Mouse (Mus musculus): ENCODE measurements around the gene Dmrt1. TPM values are rescaled to one million over a fixed set of nuclear protein-coding genes. Genes with fewer than 3 reads are reported as not detected.
A peak's percentile ranks its signal among the peaks of the same experiment; 100 is the strongest.

Dmrt1 gene
- polyA plus RNA-seq, 1 experiment, result 15.1 TPM

DNA sequence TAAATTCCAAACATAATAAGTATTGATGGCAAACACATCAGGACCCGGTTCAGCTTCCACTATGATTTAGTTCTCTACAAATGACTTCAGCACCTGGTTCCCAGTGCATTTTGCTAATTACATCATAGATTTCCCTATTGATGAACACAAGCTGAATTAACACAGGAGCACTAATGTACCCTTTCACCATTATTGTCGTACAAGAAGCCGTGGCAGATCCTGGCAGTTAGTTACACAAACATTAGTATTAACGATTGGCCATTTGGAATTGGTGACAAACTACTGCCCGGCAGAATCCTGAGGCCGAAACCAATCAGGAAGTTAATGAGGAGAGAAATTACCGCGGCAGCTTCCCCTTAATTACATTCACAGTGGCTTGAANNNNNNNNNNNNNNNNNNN, 96.5 kb downstream of the Dmrt1 start:
- no peaks in the 10 kb centered on the region for H3K27me3 ChIP-seq (ENCODE audit: control insufficient read depth, insufficient read depth, low read length, poor library complexity, severe bottlenecking)
- no peak overlapping the region for H3K4me3 ChIP-seq (ENCODE audit: low read depth, low read length)
- no peaks in the 10 kb centered on the region for H3K36me3 ChIP-seq (ENCODE audit: control insufficient read depth, insufficient read depth, low read length, poor library complexity, severe bottlenecking)
- H3K4me1 ChIP-seq (ENCODE audit: control insufficient read depth, insufficient read depth, low read length), result peaks cover 2% of the 10 kb centered on the region
- H3K9me3 ChIP-seq (replicated peaks; ENCODE audit: control insufficient read depth, insufficient read depth, low read length, poor library complexity, severe bottlenecking), result no peaks in the 10 kb centered on the region
- no peak for TF ChIP-seq EP300 (IDR thresholded peaks at IDR 0.05; ENCODE audit: insufficient read depth, low read depth, low read length)
- no peak for TF ChIP-seq CTCF (IDR thresholded peaks at IDR 0.05; ENCODE audit: low read depth, low read length)
- no peak for TF ChIP-seq POLR2A (IDR thresholded peaks at IDR 0.05; ENCODE audit: insufficient read depth, low read length)
- no peak overlapping the region for H3K27ac ChIP-seq (ENCODE audit: insufficient read depth, low read length)
- H3K9ac ChIP-seq (ENCODE audit: low read depth, poor library complexity, severe bottlenecking), result no peak overlapping the region

DNA sequence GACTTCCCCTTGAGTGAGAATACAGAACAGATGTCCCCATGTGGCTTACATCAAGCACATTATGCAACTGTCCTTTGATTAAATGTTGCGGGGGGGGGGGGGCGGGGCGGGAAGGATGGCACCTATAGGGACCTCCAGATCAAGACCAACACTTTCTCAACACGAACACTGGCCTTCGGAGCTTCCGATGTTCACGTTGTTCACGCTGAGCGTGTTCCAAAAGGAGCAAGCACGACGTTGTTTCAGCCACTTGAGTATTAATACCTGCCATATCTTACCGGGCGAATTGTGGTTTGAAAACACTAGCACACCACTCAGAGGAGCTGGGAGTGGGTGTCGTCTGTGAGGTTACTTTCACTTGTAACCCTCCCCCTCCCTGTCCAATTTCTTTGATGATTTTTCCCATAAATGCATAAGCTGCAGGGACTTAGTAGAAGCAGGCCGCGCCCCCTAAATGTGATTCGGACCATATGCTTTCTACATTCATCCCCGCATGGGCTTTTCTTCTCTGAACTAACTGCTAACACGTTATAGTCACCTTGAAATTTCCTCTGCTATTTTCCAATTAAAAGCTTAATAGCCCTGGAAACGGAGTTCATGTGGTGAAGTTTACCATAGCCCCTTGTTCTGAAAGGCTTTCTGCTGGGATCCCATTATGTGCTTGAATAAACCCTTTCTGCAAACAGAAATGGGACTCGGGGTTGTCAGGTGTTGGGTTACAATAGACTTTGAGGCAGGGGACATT, 102.2 kb downstream of the Dmrt1 start:
- H3K4me1 ChIP-seq (ENCODE audit: control insufficient read depth, insufficient read depth, low read length), result no peaks in the 10 kb centered on the region
- H3K9ac ChIP-seq (ENCODE audit: low read depth, poor library complexity, severe bottlenecking), result no peak overlapping the region
- H3K4me3 ChIP-seq (ENCODE audit: low read depth, low read length), result no peak overlapping the region
- TF ChIP-seq EP300 (IDR thresholded peaks at IDR 0.05; ENCODE audit: insufficient read depth, low read depth, low read length) (no peak), CTCF (IDR thresholded peaks at IDR 0.05; ENCODE audit: low read depth, low read length) (no peak), POLR2A (IDR thresholded peaks at IDR 0.05; ENCODE audit: insufficient read depth, low read length) (no peak)
- peaks cover 23% of the 10 kb centered on the region for H3K27me3 ChIP-seq (ENCODE audit: control insufficient read depth, insufficient read depth, low read length, poor library complexity, severe bottlenecking)
- no peaks in the 10 kb centered on the region for H3K36me3 ChIP-seq (ENCODE audit: control insufficient read depth, insufficient read depth, low read length, poor library complexity, severe bottlenecking)
- no peaks in the 10 kb centered on the region for H3K9me3 ChIP-seq (replicated peaks; ENCODE audit: control insufficient read depth, insufficient read depth, low read length, poor library complexity, severe bottlenecking)
- H3K27ac ChIP-seq (ENCODE audit: insufficient read depth, low read length), result no peak overlapping the region

GRCm38 (mm10) chr19:25608206-25608580, 102.8 kb downstream of the Dmrt1 start:
- H3K9ac ChIP-seq (ENCODE audit: low read depth, poor library complexity, severe bottlenecking), result no peak overlapping the region
- no peaks in the 10 kb centered on the region for H3K9me3 ChIP-seq (replicated peaks; ENCODE audit: control insufficient read depth, insufficient read depth, low read length, poor library complexity, severe bottlenecking)
- no peaks in the 10 kb centered on the region for H3K4me1 ChIP-seq (ENCODE audit: control insufficient read depth, insufficient read depth, low read length)
- H3K4me3 ChIP-seq (ENCODE audit: low read depth, low read length), result no peak overlapping the region
- no peak overlapping the region for H3K27ac ChIP-seq (ENCODE audit: insufficient read depth, low read length)
- peaks cover 29% of the 10 kb centered on the region for H3K27me3 ChIP-seq (ENCODE audit: control insufficient read depth, insufficient read depth, low read length, poor library complexity, severe bottlenecking)
- TF ChIP-seq CTCF (IDR thresholded peaks at IDR 0.05; ENCODE audit: low read depth, low read length) (no peak), POLR2A (IDR thresholded peaks at IDR 0.05; ENCODE audit: insufficient read depth, low read length) (no peak), EP300 (IDR thresholded peaks at IDR 0.05; ENCODE audit: insufficient read depth, low read depth, low read length) (no peak)
- H3K36me3 ChIP-seq (ENCODE audit: control insufficient read depth, insufficient read depth, low read length, poor library complexity, severe bottlenecking), result no peaks in the 10 kb centered on the region

- no peak overlapping the region for H3K27ac ChIP-seq (ENCODE audit: insufficient read depth, low read length)
- no peak overlapping the region for H3K4me3 ChIP-seq (ENCODE audit: low read depth, low read length)
- H3K27me3 ChIP-seq (ENCODE audit: control insufficient read depth, insufficient read depth, low read length, poor library complexity, severe bottlenecking), result peaks cover 32% of the 10 kb centered on the region
- H3K4me1 ChIP-seq (ENCODE audit: control insufficient read depth, insufficient read depth, low read length), result no peaks in the 10 kb centered on the region
- TF ChIP-seq POLR2A (IDR thresholded peaks at IDR 0.05; ENCODE audit: insufficient read depth, low read length) (no peak), CTCF (IDR thresholded peaks at IDR 0.05; ENCODE audit: low read depth, low read length) (no peak), EP300 (IDR thresholded peaks at IDR 0.05; ENCODE audit: insufficient read depth, low read depth, low read length) (no peak)
- no peaks in the 10 kb centered on the region for H3K36me3 ChIP-seq (ENCODE audit: control insufficient read depth, insufficient read depth, low read length, poor library complexity, severe bottlenecking)
- H3K9me3 ChIP-seq (replicated peaks; ENCODE audit: control insufficient read depth, insufficient read depth, low read length, poor library complexity, severe bottlenecking), result no peaks in the 10 kb centered on the region
- H3K9ac ChIP-seq (ENCODE audit: low read depth, poor library complexity, severe bottlenecking), result peak overlapping the region; percentile 81; the same call in 1 of the 2 replicates
These were observed 103.8 kb downstream of the Dmrt1 start for GRCm38 (mm10) chr19:25608961-25609850.

GRCm38 (mm10) chr19:25610015-25610410, 104.6 kb downstream of the Dmrt1 start, which contains the start of gene Dmrt3:
Gene Dmrt3, plus strand, starts transcription at chr19:25610301.
- no peaks in the 10 kb centered on the region for H3K4me1 ChIP-seq (ENCODE audit: control insufficient read depth, insufficient read depth, low read length)
- H3K36me3 ChIP-seq (ENCODE audit: control insufficient read depth, insufficient read depth, low read length, poor library complexity, severe bottlenecking), result no peaks in the 10 kb centered on the region
- H3K9me3 ChIP-seq (replicated peaks; ENCODE audit: control insufficient read depth, insufficient read depth, low read length, poor library complexity, severe bottlenecking), result no peaks in the 10 kb centered on the region
- peak within 1 kb of the TSS; percentile 71 for H3K4me3 ChIP-seq (ENCODE audit: low read depth, low read length)
- H3K27ac ChIP-seq (ENCODE audit: insufficient read depth, low read length), result no peak within 1 kb of the TSS
- H3K9ac ChIP-seq (ENCODE audit: low read depth, poor library complexity, severe bottlenecking), result peak within 1 kb of the TSS; percentile 81
- peaks cover 32% of the 10 kb centered on the region for H3K27me3 ChIP-seq (ENCODE audit: control insufficient read depth, insufficient read depth, low read length, poor library complexity, severe bottlenecking)
- TF ChIP-seq CTCF (IDR thresholded peaks at IDR 0.05; ENCODE audit: low read depth, low read length), result no peak
- TF ChIP-seq POLR2A (IDR thresholded peaks at IDR 0.05; ENCODE audit: insufficient read depth, low read length), result no peak
- no peak for TF ChIP-seq EP300 (IDR thresholded peaks at IDR 0.05; ENCODE audit: insufficient read depth, low read depth, low read length)
